Mouse (Mus musculus) heart, embryonic 14.5 days (tissue): ENCODE data around the gene Nxph3. TPM values are rescaled to one million over a fixed set of nuclear protein-coding genes. Genes with fewer than 3 reads are reported as not detected.

Experiments
- ATAC-seq: fragments of 200-750 bp; cut with Nextera tagmentation; 2 replicates; pipeline ENCODE4 v1.8.0; 2017; ENCODE audit warnings: low read depth, moderate TSS enrichment; ENCODE audit not compliant: insufficient number of reproducible peaks, insufficient read depth, low FRiP score
- H3K27ac ChIP-seq, 2 experiments: fragments of 200-500 bp in 1 of 2; fragments of 300-500 bp in 1 of 2; sonication (generic) in 1 of 2; replicated peaks in 1 of 2; 2 replicates each; pipeline ENCODE4 v1.5.1; 2012 to 2014; ENCODE audit warnings: low read depth in 2 of 2, low read length in 2 of 2, control low read depth in 1 of 2, mild to moderate bottlenecking in 1 of 2, mixed read lengths in 1 of 2; ENCODE audit not compliant: control insufficient read depth in 1 of 2, insufficient read depth in 1 of 2
- H3K27me3 ChIP-seq: fragments of 300-500 bp; sonication (generic); 2 replicates; pipeline ENCODE4 v1.6.1; 2014; ENCODE audit warnings: mild to moderate bottlenecking, low read length, control low read depth; ENCODE audit not compliant: control insufficient read depth, insufficient read depth
- H3K36me3 ChIP-seq: fragments of 300-500 bp; sonication (generic); 2 replicates; pipeline ENCODE4 v1.6.1; 2014; ENCODE audit warnings: mild to moderate bottlenecking, control low read depth, low read length, mixed read lengths; ENCODE audit not compliant: control insufficient read depth, insufficient read depth
- H3K4me1 ChIP-seq, 2 experiments: fragments of 200-500 bp in 1 of 2; fragments of 300-500 bp in 1 of 2; sonication (generic) in 1 of 2; 2 replicates each; pipeline ENCODE4 v1.6.1; 2012 to 2014; ENCODE audit warnings: low read length in 2 of 2, control low read depth in 1 of 2, mixed read lengths in 1 of 2; ENCODE audit not compliant: control insufficient read depth in 2 of 2, insufficient read depth in 2 of 2
- H3K4me2 ChIP-seq: fragments of 300-500 bp; sonication (generic); 2 replicates; pipeline ENCODE4 v1.6.1; 2014; ENCODE audit warnings: mild to moderate bottlenecking, low read length
- H3K4me3 ChIP-seq, 2 experiments: fragments of 200-500 bp in 1 of 2; fragments of 300-500 bp in 1 of 2; sonication (generic) in 1 of 2; 2 replicates each; pipeline ENCODE4 v1.5.1; 2012 to 2014; ENCODE audit warnings: low read length in 2 of 2, mild to moderate bottlenecking in 2 of 2, control low read depth in 1 of 2, low read depth in 1 of 2, moderate library complexity in 1 of 2; ENCODE audit not compliant: control insufficient read depth in 1 of 2, insufficient read depth in 1 of 2
- H3K9ac ChIP-seq: fragments of 300-500 bp; sonication (generic); 2 replicates; pipeline ENCODE4 v1.6.1; 2014; ENCODE audit warnings: mild to moderate bottlenecking, low read length
- H3K9me3 ChIP-seq: fragments of 300-500 bp; sonication (generic); 2 replicates; pipeline ENCODE4 v1.6.1; 2016; ENCODE audit warnings: low read length, control low read depth; ENCODE audit not compliant: control insufficient read depth
- WGBS: fragments of 180-500 bp; shearing (Covaris S2); extraction: QIAGEN DNeasy Blood & Tissue Kit; methylation state at CpG from one replicate; pipeline ENCODE4 v1.1.7; 2014; 5-methylcytosine and 5-hydroxymethylcytosine counted together
- polyA plus RNA-seq: library from polyadenylated mRNA; unstranded; fragments of >200 nt; fragmentation: Nextera tagmentation; extraction: Ambion mirVana; gene quantifications from 2 replicates; pipeline ENCODE4 v1.2.1, GENCODE M21; 2014

The Nxph3 gene
- polyA plus RNA-seq, 1 experiment from 2014 or later: 0.36 TPM

GRCm38 (mm10) chr11:95550301-95551021 is 36.1 kb upstream of the Nxph3 start:
- 0 out of 4 replicates have a peak overlapping the region, but pooled peaks of 1 of the 2 experiments have one; percentile 14 for H3K27ac ChIP-seq
- 76% methylated on average over 12 of the region's 12 CpGs for WGBS
- no peaks in the 10 kb centered on the region for H3K9me3 ChIP-seq
- H3K4me1 ChIP-seq: peaks cover 5 to 12% of the 10 kb centered on the region in 2 experiments
- H3K4me3 ChIP-seq: no peak overlapping the region
- no peaks in the 10 kb centered on the region for H3K36me3 ChIP-seq
- H3K9ac ChIP-seq: no peak overlapping the region
- no peaks in the 10 kb centered on the region for H3K27me3 ChIP-seq
- no peak for ATAC-seq
- H3K4me2 ChIP-seq: no peak overlapping the region

DNA sequence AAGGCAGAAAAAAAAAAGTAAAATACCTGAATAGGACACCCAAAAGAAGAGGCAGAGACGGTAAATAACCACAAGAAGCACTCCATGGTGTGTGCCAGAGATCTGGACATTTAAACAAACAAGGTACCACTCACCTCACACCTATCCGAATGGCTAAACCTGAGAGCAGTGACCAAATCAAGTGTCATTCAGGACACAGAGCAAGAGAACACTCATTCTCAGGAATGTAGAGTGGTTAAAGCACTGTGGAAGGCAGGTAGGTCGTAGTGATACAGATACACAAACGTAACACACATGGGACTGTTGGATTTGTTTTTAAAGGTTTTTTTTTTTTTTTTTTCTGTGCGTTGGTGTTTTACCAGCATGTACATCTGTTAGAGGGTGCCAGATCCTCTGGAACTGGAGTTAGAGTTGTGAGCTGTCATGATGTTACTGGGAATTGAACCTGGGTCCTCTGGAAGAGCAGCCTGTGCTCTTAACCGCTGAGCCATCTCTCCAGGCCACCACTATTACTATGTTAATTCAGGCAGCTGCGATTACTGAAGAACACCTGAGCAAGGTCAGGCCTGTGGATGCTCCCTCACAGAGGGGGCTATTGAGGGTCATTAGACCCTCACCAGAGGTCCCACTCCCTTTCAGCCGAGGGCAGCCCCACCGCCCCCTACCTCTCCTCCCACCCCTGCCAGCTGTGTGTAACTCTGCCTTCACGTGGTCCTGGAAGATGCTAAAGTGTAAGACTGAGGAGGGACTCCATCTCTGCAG is 31.8 kb upstream of the Nxph3 start:
- H3K27ac ChIP-seq: no peak overlapping the region
- no peaks in the 10 kb centered on the region for H3K9me3 ChIP-seq
- no peaks in the 10 kb centered on the region for H3K36me3 ChIP-seq
- H3K27me3 ChIP-seq: no peaks in the 10 kb centered on the region
- no peak overlapping the region for H3K9ac ChIP-seq
- H3K4me2 ChIP-seq: no peak overlapping the region
- 67% methylated on average over 10 of the region's 10 CpGs for WGBS
- H3K4me3 ChIP-seq: no peak overlapping the region
- peaks cover 13 to 23% of the 10 kb centered on the region in 2 experiments for H3K4me1 ChIP-seq
- ATAC-seq: no peak

DNA sequence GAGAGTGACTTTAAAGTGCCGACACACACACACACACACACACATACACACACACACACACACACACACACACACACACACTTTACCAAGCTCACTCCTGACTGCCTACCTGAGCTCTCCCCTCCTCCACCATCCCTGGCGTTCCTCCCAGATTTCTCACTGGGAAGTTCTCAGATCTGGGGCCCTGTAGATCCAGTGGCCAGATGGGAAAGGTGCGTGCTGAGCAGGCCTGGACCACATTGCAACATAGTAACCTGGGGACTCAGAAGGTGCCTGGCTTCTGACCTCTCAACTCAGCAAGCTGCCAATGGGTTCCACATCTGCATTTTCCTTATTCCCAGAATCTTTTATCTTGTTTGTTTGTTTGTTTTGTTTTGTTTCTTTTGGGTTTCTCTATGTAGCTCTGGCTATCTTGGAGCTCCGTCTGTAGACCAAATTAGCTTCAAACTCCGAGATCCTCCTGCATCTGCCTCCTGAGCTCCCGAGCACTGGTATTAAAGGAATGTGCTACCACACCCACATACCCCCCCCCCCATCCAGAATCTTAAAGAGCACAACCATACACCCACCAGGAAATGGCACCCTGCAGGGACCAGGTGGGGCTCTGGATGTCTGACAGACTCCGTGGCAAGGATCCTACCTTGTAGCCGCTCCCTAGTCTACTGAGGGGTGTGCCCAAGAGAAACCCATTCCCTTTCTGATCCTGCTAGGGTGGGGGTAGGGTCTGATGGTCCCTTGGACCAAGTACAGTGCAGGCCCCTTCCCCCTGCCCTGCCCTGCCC is 30.4 kb upstream of the Nxph3 start:
- H3K4me3 ChIP-seq: no peak overlapping the region
- no peak overlapping the region for H3K9ac ChIP-seq
- WGBS: 84% methylated on average over 8 of the region's 8 CpGs
- 0 out of 2 replicates have a peak, but pooled peaks cover 4% of the 10 kb centered on the region for H3K27me3 ChIP-seq
- H3K27ac ChIP-seq: no peak overlapping the region
- ATAC-seq: no peak
- no peaks in the 10 kb centered on the region for H3K36me3 ChIP-seq
- H3K4me1 ChIP-seq: peaks cover 15 to 26% of the 10 kb centered on the region in 2 experiments
- H3K4me2 ChIP-seq: no peak overlapping the region
- H3K9me3 ChIP-seq: no peaks in the 10 kb centered on the region

GRCm38 (mm10) chr11:95540637-95541385 is 26.4 kb upstream of the Nxph3 start:
- Histone ChIP-seq H3K9me3 (no peaks in the 10 kb centered on the region), H3K27ac (no peak overlapping the region), H3K36me3 (no peaks in the 10 kb centered on the region), H3K4me1 (peaks cover 10 to 19% of the 10 kb centered on the region in 2 experiments; a peak in 3 of 4 replicates), H3K9ac (no peak overlapping the region), H3K27me3 (0 out of 2 replicates have a peak, but pooled peaks cover 5% of the 10 kb centered on the region), H3K4me2 (peak overlapping the region; percentile 27), H3K4me3 (no peak overlapping the region)
- ATAC-seq: no peak
- 23% methylated on average over 18 of the region's 18 CpGs for WGBS

GRCm38 (mm10) chr11:95538378-95539104 is 24.2 kb upstream of the Nxph3 start:
- Histone ChIP-seq H3K4me3 (no peak overlapping the region), H3K27ac (no peak overlapping the region), H3K4me2 (no peak overlapping the region), H3K27me3 (0 out of 2 replicates have a peak, but pooled peaks cover 9% of the 10 kb centered on the region), H3K4me1 (peaks cover 8 to 14% of the 10 kb centered on the region in 2 experiments; a peak in 3 of 4 replicates), H3K36me3 (no peaks in the 10 kb centered on the region), H3K9me3 (no peaks in the 10 kb centered on the region), H3K9ac (no peak overlapping the region)
- 72% methylated on average over 15 of the region's 15 CpGs for WGBS
- ATAC-seq: no peak

GRCm38 (mm10) chr11:95533484-95534160 is 19.3 kb upstream of the Nxph3 start:
- no peaks in the 10 kb centered on the region for H3K4me1 ChIP-seq
- no peaks in the 10 kb centered on the region for H3K36me3 ChIP-seq
- H3K9ac ChIP-seq: no peak overlapping the region
- H3K4me3 ChIP-seq: no peak overlapping the region
- WGBS: 19% methylated on average over 24 of the region's 24 CpGs
- ATAC-seq: peak; percentile 77; the same call in 1 of the 2 replicates
- H3K9me3 ChIP-seq: no peaks in the 10 kb centered on the region
- no peak overlapping the region for H3K27ac ChIP-seq
- peaks cover 14% of the 10 kb centered on the region; the same call in 1 of the 2 replicates for H3K27me3 ChIP-seq
- peak overlapping the region; percentile 16 for H3K4me2 ChIP-seq
